Mouse (Mus musculus) kidney, adult 18-20 months (tissue): ENCODE measurements around the gene Mmp25.
A peak's percentile ranks its signal among the peaks of the same experiment; 100 is the strongest.

Experiments used
- DNase-seq: peaks from one replicate; pipeline ENCODE4 v3.0.0; 2021

The Mmp25 gene

GRCm38 (mm10) chr17:23644613-23645495 is at the start of gene Mmp25:
Gene Mmp25, minus strand, starts transcription at chr17:23645277.
- DNase-seq: no peak

GRCm38 (mm10) chr17:23694491-23694890 is 49.4 kb upstream of the Mmp25 start:
- DNase-seq: no peak

- peak; percentile 7 for DNase-seq
These were observed 39.0 kb upstream of the Mmp25 start, which contains the start of gene Cldn9 for GRCm38 (mm10) chr17:23683856-23684672. Gene Cldn9, minus strand, starts transcription at chr17:23684026.

GRCm38 (mm10) chr17:23683226-23683625 is 38.1 kb upstream of the Mmp25 start:
- no peak for DNase-seq

GRCm38 (mm10) chr17:23682530-23682929 is 37.5 kb upstream of the Mmp25 start:
- peak; percentile 13 for DNase-seq

GRCm38 (mm10) chr17:23682092-23682491 is 37.0 kb upstream of the Mmp25 start:
- no peak for DNase-seq

GRCm38 (mm10) chr17:23681086-23681485 is 36.0 kb upstream of the Mmp25 start:
- no peak for DNase-seq

- DNase-seq: no peak
These were observed 35.3 kb upstream of the Mmp25 start for GRCm38 (mm10) chr17:23680336-23680735.

- no peak for DNase-seq
These were observed 34.2 kb upstream of the Mmp25 start, which contains the start of gene Cldn6 for GRCm38 (mm10) chr17:23679127-23679835. Gene Cldn6, plus strand, starts transcription at chr17:23679249.

GRCm38 (mm10) chr17:23677236-23677679 is 32.2 kb upstream of the Mmp25 start, which contains the start of gene Tnfrsf12a:
Gene Tnfrsf12a, minus strand, starts transcription at chr17:23677468.
- peak; percentile 90 for DNase-seq

- peak; percentile 42 for DNase-seq
These were observed 31.5 kb upstream of the Mmp25 start for GRCm38 (mm10) chr17:23676473-23677031.

- DNase-seq: peak; percentile 60
These were observed 30.6 kb upstream of the Mmp25 start for GRCm38 (mm10) chr17:23675564-23676281.

- peak; percentile 20 for DNase-seq
These were observed 30.1 kb upstream of the Mmp25 start for GRCm38 (mm10) chr17:23675127-23675526.

- DNase-seq: peak; percentile 39
These were observed 29.3 kb upstream of the Mmp25 start for GRCm38 (mm10) chr17:23674271-23674952.

GRCm38 (mm10) chr17:23673424-23674073 is 28.5 kb upstream of the Mmp25 start, which contains the start of the genes Hcfc1r1 and Thoc6:
Gene Hcfc1r1, plus strand, starts transcription at chr17:23673596.
Gene Thoc6, minus strand, starts transcription at chr17:23673882.
- peak; percentile 97 for DNase-seq

GRCm38 (mm10) chr17:23672761-23673160 is 27.7 kb upstream of the Mmp25 start:
- no peak for DNase-seq

GRCm38 (mm10) chr17:23671519-23671918 is 26.4 kb upstream of the Mmp25 start:
- no peak for DNase-seq

- no peak for DNase-seq
These were observed 25.5 kb upstream of the Mmp25 start for GRCm38 (mm10) chr17:23670516-23671074.

- no peak for DNase-seq
These were observed 20.4 kb upstream of the Mmp25 start for GRCm38 (mm10) chr17:23665511-23665910.

- DNase-seq: peak; percentile 25
These were observed 19.5 kb upstream of the Mmp25 start for GRCm38 (mm10) chr17:23664556-23665021.
